Mouse (Mus musculus): Measurements from ENCODE around the gene Cwc22.

The Cwc22 gene

DNA sequence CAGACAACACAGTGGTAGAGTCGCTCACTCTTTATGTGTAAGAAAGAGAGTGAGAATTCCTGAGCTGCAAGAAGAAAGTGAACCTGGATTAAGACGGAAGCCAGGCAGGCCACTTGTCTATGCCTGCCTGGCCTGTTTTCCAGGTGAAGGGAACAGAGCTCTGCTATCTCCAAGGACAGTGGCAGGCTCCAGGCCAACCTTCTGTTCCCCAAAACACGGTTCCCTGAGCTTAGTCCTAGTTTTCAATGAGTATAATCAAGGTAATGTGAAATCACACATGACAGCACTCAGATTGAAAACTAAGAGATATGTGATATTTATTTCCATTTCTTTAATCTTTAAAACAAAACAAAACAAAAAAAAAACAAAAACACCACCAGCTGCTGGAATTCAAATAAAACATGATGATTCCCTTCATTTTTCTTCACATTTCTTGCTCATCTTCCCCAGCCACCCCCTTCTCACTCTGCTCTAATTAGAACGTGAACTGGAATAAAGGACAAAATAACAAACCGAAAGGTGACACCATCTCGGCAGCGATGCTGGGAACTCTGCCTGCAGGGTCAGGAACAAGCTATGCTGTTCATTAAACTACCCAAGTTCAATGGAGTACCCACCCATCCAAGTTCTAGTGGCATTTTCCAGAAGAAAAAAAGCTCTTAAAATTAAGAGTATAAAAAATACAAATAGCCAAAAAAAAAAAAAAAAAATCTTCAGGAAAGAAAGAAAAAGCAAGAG lies 20.8 kb downstream of the Cwc22 start:
- no peak for DNase-seq (ENCODE audit: low spot score in 2 of 2)

DNA sequence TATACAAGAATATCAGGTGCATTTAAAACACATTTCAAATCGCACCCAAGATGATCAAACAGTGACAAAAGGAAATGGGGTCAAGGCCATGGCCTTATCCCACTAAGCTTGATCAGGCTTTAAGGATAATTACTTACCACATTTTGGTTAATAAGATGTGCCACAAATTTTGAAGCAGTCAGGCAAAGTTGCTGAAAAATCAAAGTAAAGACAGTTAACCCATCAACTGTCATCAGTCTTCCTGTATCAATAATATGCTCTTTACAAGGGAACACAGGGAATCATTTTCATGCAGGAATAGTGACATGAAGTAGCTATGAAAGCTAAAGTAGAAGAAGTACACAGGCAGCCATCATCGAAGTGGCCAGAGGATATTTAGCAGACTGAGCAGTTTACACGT lies 22.2 kb downstream of the Cwc22 start:
- DNase-seq (ENCODE audit: low spot score in 2 of 2), result no peak

- no peak for DNase-seq (ENCODE audit: low spot score in 2 of 2)
Measured at GRCm38 (mm10) chr2:77923182-77923581, 23.0 kb downstream of the Cwc22 start.

DNA sequence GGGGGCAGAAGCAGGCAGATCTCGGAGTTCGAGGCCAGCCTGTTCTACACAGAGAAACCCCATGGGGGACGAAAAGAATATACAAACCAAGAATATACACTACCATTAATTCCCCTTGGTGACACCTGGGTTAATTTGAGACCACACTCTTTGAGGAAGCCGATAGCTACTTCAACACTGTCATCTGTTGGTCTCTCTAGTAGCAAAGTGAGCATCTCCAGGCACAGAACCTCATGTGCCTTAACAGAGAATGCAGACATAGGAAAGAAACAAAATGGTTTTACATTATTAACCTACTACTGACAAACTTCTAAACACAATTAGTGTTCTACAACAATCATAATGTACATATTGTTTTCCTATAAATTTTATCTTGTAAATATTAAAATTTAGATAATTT lies 24.9 kb downstream of the Cwc22 start:
- DNase-seq (ENCODE audit: low spot score in 2 of 2), result no peak

DNA sequence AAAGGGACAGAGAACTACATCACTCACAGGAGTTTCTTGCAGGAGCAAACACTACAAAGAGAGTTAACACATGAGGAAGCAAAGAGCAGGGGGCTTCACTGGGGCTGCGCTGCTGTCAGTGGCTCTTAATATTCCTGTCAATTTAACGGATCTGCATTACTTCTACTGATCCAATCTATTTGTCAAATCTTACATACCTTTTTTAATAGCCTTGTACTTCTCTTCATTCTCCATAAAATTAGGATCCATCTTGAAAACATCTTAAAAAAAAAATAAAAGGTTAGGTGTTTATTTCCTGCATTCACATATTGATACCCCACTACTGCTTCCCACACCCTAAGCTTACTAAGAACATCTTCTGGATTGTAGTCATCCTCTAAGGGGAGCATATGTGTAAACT lies 25.6 kb downstream of the Cwc22 start:
- DNase-seq (ENCODE audit: low spot score in 2 of 2), result no peak

DNA sequence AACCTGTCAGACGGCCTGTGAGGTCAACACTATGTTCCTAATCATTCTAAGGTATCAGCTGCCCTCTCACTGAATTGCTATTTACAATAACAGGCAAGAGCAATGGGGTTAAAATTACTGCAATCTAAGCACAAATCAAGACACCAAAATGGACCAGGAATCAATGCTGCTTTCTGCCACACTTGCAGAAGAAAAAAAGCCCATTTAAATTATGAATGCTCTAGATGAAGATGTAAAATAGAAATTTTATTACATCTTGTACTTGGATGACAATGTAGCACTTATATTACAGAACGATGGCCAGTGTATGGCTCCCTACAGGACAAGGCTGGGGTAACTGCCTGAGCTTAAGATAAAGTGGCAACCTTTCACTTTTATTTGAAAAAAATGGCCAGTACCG lies 27.7 kb downstream of the Cwc22 start:
- no peak for DNase-seq (ENCODE audit: low spot score in 2 of 2)

GRCm38 (mm10) chr2:77918006-77918405 lies 28.2 kb downstream of the Cwc22 start:
- DNase-seq (ENCODE audit: low spot score in 2 of 2), result no peak

DNA sequence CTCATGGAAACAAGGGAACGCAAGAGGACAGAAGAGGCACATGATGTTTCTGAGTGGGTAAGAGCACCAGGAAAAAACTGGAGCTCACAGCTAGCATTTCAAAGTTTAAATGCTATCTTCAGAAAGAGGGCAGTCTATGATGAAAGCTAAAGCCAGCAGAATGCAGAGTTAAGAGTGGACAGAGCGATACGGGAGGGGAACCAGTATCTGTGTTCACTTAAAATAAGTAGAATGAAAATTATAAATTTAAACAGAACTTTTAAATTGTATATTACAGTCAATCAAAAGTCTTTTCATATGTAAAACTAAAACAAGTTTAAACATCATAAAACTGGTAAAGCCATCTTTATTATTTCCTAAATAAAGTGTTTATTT lies 28.8 kb downstream of the Cwc22 start:
- no peak for DNase-seq (ENCODE audit: low spot score in 2 of 2)

- DNase-seq (ENCODE audit: low spot score in 2 of 2), result no peak
Measured at GRCm38 (mm10) chr2:77916586-77917359, 29.4 kb downstream of the Cwc22 start.

DNA sequence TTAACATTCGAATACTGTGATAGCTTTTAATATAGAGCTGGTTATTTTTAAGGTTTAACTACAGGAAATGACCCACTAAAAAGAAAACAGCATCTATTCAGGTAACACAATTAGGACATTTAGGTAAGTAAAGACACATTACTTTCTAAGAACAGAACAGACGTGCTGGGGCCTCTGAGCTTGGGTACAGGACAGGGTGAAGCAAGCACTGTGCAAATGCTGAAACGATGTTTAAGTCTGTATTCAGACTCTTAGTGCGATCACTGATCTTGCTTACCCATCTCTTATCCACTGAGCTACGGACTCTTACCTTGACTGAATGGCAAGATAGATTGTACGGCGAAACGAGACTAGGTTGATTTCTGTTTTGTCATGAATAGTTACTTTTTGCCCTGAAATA lies 31.0 kb downstream of the Cwc22 start:
- DNase-seq (ENCODE audit: low spot score in 2 of 2), result no peak

- DNase-seq (ENCODE audit: low spot score in 2 of 2), result no peak
Measured at GRCm38 (mm10) chr2:77913628-77914027, 32.5 kb downstream of the Cwc22 start.

GRCm38 (mm10) chr2:77912197-77912596 lies 34.0 kb downstream of the Cwc22 start:
- DNase-seq (ENCODE audit: low spot score in 2 of 2), result no peak

DNA sequence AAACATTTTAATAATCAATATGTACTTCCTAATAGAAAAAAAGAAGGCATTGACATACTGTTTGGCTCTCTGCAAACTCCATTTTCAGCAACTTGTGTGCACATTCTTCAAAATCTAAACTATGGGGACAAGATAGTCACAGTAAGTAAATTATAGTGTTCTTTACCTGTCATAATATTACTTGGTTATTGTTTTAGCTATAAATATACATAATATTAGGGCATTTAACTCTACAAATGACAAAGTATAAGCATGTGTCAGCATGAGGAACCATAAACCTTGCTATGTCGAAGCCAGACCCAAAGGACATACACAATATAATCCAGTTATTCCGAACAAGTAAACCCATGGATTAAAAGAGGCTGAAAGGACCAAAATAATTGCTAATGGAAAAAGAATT lies 34.7 kb downstream of the Cwc22 start:
- DNase-seq (ENCODE audit: low spot score in 2 of 2), result no peak

DNA sequence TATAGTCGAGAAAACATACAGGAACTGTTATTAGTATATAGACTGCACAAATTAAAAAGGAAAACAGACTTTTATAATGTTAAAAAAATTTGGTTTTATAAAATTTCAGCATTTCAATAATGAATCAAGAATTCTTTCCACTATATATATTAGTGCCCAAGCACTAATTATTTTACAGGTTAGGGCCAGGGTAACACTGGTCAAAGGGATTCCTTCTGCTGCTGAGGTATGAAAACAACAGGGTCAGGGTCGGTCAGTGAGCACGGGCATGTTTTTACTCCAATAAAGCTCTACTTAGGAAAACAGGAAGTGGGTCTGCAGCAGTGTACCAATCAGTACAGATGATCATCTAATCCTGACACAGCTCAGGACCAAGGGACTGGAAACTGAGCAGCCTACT lies 36.0 kb downstream of the Cwc22 start:
- DNase-seq (ENCODE audit: low spot score in 2 of 2), result no peak

DNA sequence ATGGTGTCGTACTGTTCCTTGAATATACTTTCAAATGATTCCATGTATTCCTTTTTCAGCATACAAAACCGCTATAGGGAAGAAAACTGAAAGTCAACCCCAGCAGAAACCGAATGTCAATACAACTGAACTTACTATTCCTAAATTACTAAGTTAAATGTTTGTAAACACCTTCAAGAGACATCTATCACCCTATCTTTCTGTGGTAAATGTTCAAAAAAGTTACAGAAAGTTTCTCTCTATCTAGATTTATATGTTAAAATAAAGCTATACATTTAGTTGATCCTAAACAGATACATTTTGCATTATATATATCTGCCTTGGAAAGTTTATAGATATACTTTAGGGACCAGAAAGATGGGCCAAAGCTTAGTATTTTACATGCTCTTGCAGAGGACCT lies 39.0 kb downstream of the Cwc22 start:
- no peak for DNase-seq (ENCODE audit: low spot score in 2 of 2)

- no peak for DNase-seq (ENCODE audit: low spot score in 2 of 2)
Measured at GRCm38 (mm10) chr2:77905023-77905422, 41.2 kb downstream of the Cwc22 start.

- no peak for DNase-seq (ENCODE audit: low spot score in 2 of 2)
Measured at GRCm38 (mm10) chr2:77904495-77904894, 41.7 kb downstream of the Cwc22 start.

DNA sequence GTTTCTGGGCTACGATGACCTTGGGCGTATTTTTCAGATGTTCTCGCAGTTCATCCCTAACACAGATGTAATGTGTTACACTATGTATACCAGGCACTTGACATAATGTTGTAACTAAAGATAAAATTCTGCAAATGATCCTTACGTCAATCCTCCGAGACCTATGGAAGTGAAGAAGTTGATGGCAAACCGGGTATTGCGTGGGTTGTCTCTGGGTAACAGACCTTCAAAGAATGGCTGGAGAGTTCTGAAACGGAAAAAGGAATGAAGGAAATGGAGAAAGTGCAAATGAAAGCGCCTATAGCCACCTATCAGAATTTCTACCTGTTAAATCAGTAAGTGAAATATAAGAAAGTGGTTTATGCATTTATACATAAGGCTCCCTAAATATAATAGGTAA lies 42.2 kb downstream of the Cwc22 start:
- DNase-seq (ENCODE audit: low spot score in 2 of 2), result no peak

DNA sequence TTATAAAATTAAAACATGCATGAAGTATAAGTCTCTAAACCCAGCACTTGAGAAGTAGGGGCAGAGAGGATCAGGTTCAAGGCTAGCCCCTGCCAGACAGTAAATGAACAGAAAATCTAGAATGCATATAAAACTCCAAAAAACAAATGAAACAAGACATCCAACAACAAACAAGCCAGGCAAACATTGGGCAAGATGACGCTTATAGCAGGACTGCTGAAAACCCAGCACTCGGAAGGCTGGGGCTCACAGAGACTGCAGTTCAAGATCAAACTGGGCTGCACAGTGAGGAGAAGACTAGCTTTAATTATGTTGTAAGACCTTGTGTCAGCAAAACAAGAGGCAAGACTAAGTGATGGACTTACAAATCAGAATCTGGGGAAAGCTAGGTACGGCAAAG lies 43.1 kb downstream of the Cwc22 start:
- DNase-seq (ENCODE audit: low spot score in 2 of 2), result no peak

- DNase-seq (ENCODE audit: low spot score in 2 of 2), result no peak
Measured at GRCm38 (mm10) chr2:77901269-77901668, 44.9 kb downstream of the Cwc22 start.

DNA sequence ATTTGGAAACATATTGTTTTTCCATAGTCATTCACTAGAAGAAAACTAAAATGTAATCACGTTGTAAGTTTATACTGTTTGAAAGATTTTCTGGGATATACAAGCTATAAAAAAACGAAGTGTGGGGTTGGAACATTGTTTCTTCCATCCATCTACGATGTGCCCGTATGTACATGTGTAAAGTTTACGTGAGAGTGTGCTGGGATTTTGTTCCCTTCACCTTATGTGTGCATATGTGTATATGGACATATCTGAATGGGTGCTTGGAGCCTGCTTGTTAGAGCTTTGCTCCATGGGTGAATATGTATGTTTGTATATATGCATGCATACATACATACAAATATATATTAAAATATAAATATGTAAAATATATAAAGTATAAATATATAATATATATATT lies 45.4 kb downstream of the Cwc22 start:
- DNase-seq (ENCODE audit: low spot score in 2 of 2), result no peak

GRCm38 (mm10) chr2:77900111-77900510 lies 46.1 kb downstream of the Cwc22 start:
- no peak for DNase-seq (ENCODE audit: low spot score in 2 of 2)

DNA sequence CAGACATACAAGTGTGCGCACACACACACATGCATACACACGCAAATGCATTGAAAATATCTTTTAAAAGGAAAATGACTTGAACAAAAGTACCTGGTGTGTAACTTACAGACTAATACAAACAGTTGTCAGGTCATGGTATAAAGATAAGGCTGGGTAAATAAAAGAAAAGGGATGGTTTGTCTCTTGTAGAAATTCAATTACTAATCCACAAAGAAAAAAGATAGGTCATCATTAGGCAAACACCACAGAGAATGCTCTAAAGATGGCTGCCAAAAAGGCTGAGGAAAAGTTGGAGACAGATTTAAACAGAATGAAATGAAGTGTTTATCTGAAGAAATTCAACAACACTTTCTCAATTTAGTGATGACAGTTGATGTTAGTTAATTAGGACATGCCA lies 47.7 kb downstream of the Cwc22 start:
- DNase-seq (ENCODE audit: low spot score in 2 of 2), result no peak

DNA sequence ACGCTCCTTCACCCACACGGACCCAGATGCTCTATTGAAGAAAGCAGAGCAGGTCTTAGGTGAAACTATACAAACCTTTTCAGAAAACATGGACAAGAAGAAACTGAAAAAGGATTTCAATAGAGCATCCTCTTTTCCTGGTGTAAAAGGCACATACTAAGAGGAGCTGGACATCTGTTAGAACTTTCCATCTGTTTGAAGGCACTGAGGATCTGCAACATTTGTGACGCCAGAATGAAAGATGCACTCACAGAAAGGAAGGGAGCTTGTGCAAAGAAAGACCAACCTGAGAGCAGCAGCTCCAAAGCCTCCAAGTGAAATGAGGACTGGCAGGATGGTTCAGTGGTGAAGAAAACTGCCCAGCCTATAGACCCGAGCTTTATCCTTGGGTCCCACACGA lies 48.2 kb downstream of the Cwc22 start:
- DNase-seq (ENCODE audit: low spot score in 2 of 2), result no peak
